Mouse (Mus musculus) embryo, embryonic 11 days (tissue): ENCODE data around the gene Myo18a.
A peak's percentile ranks its signal among the peaks of the same experiment; 100 is the strongest.

Experiments
- DNase-seq: peaks from one replicate; pipeline ENCODE4 v3.0.0-alpha.2; 2015

Gene Myo18a

DNA sequence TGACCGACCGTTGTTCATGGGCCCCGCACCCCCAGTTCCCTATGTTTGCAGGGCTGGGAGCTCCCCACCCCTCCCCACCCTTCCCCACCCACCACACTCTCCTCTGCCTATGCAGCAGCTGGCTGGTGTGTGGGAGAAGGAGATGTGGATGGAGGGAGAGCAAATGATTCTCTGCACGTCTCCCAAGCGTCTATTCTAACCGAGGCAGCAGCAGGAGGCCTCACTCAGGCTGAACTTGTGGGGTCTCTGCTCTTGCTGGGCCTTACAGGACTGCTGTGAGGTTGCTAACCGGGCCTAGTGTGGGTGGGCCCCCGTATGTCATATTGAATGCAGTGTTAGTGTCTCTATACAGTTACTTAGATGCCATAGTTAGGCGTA, 37.4 kb downstream of the Myo18a start:
- DNase-seq = no peak

DNA sequence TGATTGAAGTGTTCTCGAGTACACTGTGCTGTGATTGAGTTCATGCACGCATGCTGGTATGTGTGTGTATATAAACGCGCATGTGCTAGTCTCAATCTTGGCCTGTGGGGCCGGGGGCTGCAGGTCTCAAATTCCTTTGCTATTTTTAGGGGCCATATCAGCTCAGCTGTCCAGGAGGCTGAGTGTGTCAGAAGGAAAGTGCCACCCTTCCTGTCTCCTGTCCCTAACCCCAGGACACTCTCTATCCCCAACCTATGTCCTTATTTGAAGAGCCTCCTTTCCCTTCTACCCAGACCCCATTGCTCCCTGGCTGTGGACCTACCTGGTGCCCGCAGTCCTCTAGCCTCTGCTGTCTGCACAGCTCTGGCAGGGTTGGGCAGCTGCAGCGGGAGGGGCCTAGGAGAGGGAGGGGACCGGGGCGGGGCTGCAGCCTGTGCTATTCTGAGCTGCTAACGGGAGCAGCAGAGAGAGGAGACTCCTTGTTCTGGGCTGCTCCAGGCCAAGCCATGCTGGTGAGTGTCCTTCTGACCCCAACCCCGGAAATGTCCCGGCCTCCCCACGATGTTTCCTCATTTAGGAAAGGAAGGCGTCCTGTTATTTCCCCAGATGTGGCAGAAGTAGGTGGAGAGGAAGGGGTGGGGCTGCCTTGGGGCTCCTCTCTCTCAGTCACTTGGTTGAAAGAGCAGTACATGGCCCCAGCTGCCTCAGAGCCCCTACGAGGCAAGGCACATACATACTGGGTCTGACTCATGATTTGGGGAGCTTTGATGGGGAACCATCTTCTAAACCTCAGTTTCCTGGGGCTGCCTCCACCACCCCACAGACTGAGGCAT, 38.0 kb downstream of the Myo18a start:
- peak; percentile 56 for DNase-seq

DNA sequence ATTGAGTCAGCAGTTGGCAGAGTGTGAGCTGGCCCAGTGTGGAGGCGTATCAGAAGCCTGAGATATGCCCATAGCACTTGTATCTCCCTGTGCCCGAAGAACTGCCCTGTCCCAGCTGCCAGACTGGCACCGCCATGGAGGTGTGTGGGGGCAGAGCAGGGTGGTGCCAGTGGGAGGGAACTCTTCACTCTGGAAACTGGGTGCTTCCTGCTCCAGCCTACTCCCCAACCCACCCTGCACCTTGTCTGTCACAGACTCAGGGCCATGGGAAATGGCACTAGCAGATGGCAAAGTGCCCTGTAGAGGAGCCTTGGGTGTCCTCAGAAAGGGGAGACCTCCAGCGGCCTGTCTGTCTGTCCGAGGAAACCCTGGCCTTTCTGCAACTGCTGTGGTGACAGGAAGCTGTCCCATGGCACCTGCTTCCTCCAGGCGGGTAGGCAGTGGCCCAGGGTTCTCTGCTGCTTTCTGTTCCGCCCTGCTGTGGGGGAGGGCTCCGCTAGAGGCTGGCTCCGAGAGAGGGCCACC, 39.4 kb downstream of the Myo18a start:
- DNase-seq = no peak

DNA sequence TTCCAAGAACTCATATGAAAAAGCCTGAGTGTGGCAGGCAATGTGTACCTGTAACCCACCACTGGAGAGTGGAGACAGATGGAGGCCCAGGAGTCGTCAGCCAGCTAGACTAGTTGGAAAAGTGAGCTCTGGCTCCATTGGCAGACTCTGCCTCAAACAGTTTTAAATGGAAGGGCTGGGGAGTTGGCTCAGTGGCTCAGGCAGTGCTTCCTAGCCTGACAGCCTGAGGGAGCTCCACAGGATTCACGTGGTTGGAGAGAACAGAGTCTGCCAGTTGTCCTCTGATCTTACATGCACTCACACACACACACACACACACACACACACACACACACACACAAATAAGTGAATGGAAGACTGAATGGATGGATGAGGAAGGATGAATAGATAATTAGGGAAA, 43.2 kb downstream of the Myo18a start:
- no peak for DNase-seq

DNA sequence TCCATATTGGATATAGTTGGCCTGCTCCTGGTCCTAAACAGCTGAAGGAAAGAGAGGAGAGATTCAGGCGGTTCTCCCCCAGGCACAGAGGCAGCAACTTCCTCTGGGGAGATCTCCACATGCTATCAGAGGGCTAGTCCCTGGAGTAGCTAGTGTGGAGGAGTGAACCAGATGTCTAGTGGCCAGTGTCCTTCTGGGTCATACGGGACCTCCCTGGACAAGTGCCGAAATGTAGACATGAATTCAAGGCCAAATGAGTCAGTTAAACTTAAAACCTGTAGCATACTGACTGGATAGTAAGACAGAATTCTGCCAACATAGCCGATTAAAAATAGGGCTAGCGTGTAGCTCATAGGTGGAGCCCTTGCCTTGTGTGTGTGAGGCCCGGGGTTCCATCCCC, 43.8 kb downstream of the Myo18a start:
- no peak for DNase-seq

DNA sequence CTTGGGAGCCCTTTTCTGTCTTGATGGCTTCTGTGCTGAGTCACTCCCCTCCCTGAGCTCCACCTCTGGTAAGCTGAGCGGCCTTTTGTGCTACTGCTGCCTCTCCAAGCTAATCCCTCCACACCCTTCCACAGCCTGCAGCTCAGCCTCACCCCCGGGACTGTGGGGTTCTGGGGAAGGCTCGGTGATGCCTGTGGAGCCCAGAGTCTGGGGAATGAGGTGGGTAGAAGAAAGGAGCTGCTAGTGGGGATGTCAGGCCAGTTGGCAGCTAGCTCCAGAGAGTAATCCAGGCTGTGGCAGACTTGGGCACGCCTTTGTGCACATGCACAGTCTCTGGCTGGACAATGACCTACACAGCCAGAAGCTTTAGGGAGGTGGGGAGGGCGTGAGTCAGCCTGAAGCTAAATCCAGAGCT, 45.0 kb downstream of the Myo18a start:
- DNase-seq = no peak

DNA sequence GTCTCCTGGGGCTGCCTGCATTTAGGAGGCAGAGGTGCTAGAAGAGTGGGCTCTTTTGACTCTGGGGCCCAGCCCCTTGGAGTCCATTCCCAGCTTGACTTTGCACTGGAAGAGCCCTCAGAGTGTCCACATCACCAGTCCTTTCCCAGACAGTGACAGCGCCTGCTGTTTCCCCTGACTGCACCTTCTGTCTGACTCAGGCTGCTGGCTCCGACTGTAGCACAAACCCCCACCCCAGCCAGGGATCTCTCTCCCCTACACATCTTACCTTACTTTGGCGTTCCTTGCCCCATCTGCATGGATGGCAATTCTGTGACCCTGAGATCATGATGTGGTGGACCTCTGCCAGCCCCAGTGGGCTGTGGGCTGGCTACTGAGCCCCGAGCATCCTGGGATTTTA, 46.2 kb downstream of the Myo18a start:
- DNase-seq = no peak

DNA sequence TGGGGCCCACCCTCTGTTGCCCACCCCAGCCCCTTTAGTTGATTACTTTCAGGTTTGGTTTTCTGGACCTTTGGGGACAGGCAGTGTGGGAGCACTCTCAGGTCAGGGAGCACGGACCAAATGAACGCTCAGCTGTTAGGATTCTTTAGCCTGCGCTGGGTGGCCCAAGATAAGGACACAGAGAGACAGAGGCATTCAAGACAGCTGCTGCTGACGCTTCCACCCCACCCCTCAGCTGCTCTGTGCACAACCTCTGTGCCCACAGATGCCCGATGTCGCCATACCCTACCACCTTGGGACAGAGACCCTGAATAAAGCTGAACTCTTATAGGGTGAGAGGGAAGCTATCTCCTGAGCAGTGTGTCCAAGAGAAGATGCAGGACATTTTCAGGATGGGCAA, 47.0 kb downstream of the Myo18a start:
- no peak for DNase-seq

DNA sequence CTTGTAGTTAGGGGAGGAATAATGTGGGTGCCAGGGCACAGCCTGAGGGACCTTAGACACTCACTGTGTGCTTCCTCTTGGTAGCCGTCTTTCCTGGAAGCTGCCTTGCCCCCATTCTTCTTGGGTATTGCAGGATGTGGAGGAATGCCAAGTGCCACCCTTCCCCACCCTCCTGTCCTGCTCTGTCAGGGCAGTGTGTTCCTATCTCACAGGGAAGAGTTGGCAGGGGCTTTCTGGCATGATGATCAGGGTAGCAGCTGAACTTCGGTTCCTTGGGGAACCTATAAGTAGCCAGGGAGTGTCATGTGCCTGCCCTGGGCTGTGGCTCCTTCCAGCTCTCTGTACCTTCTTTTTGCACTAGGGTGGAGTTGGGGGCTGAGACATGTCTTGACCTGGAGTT, 50.9 kb downstream of the Myo18a start:
- no peak for DNase-seq

DNA sequence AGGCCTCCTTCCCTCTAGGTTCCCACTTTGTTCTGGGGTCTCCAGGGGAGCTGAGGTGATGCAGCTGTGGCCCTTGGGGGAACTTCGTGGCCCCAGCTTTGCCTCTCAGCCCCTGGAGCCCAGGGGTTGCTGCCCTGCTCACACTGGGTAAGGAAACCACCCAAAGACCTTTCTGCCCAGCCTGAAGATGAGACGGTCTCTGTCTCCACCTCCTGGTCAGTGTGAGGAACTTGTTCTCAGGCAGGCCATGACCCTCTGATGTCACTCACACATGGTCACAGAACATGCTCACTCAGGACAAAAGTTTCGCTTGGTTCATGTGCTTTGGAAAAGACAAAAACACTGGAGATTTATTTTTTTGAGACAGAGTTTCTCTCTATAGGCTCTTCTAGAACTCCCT, 53.0 kb downstream of the Myo18a start:
- peak; percentile 71 for DNase-seq

DNA sequence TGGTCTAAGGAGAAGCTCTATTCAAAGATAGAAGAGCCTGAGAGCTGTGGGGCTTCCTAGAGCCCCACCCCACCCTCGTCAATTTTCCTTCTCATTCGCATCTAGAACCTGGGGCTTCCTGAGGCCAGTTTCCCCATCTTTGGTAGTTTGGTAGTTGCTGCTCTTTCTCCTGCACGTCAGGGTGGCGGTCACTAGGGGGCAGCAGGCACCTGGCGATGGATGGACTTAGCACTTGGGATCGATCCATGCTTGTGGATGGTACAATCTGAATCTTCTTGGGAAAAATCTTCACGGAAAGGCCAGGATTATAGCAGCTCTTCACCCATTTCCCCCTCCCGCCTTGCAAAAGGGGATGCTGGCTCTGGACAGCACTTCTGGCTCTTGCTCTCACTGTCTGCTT, 58.6 kb downstream of the Myo18a start:
- DNase-seq = peak; percentile 54

DNA sequence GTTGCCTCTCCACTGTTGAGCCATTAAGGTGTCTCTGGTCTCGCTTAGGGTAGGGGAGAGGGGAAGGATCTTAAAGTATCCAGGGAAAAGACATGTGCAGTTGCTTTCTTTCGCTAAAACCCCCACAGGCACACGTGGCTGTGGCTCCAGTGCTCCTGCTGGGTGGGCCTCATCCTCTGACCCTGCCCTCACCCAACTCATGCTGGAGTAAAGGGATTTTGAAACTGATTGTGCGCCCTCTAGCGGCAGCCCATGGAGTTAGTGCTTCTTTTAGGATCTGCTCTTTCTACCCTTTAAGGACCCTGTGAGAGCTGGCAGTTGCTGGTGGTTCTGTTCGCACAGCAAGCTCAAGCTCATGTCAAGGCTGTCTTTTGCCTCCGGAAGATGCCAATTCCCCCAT, 59.7 kb downstream of the Myo18a start:
- DNase-seq = peak; percentile 82

DNA sequence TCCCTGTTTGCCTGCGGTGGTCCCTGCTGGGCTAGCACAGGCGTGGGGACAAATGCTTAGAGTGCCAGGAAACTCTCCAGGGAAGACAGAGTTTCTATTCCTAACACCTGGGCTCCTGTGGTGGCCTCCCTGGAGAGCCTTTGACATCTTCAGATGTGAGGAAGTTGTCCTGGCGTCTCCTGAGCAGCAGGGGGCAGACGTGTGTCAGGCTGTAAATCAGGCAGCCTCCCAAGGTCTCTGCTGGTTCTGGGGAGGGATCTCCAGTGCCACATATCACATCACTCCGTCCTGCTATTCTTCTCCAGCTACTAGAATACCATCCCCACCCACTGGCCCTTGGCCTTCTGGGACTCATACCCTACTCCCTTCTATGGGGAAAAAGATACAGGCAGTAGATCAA, 62.8 kb downstream of the Myo18a start:
- DNase-seq = peak; percentile 78

DNA sequence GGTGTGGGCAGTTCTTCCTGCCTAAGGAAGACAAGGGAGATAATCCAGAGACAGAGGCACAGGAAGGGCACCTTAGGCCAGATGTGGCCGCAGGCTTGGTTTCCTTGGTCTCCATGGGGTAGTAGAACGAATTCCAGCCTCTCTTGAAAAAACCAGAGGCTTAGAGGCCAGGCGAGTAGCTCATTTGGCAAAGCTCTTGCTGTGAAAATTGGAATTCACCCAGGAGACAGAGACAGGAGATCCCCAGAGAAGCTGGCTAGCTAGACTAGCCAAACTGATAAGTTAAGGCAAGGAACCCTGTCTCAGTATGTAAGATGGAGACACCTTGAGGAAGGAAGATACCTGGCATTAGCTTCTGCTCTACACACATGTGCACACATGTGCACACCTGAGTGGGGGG, 63.3 kb downstream of the Myo18a start:
- DNase-seq = no peak

DNA sequence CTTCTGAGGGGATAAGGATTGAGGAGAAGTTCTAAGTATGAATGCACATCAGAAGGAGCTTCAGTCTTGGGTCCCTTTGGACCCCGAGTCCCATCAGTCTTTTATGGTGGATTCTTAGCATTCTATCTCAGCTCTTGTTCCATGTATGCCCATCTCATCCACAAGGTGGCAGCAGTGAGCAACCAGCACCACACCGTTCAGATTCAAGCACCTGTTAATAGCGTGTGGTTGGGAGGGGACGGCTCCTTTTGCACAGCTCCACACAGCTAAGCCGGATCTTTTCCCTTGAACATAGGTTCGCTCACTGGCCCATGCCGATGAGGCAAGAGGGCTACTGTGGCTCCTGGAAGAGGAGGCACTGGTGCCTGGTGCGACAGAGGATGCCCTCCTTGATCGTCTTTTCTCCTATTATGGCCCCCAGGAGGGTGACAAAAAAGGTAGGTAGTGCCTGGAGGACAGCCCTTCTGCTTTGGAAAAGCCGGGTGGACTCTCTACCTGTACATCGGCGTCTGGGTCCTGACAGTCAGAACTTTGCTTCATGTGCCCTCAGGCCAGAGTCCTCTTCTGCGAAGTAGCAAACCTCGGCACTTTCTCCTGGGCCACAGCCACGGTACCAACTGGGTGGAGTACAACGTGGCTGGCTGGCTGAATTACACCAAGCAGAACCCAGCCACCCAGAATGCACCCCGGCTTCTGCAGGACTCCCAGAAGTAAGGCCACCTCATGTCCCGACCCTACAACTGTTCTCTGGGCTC, 64.4 kb downstream of the Myo18a start:
- peak; percentile 82 for DNase-seq

DNA sequence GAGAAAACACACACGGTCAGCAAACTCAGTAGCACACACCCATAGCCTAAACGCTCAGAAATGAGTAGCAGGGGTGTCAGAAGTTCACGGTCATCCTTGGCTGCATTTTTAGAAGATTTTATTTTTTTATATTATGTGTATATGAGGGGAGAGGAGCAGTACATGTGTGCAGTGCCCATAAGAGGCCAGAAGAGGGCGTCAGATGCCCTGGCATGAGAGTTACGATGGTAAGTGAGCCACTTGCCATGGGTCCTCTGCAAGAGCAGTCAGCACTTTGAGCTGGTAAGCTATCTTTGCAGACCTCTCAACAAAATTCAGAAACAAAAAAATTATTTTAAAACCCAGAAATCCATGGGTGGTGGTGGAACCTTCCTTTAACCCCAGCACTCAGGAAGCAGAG, 65.1 kb downstream of the Myo18a start:
- no peak for DNase-seq

DNA sequence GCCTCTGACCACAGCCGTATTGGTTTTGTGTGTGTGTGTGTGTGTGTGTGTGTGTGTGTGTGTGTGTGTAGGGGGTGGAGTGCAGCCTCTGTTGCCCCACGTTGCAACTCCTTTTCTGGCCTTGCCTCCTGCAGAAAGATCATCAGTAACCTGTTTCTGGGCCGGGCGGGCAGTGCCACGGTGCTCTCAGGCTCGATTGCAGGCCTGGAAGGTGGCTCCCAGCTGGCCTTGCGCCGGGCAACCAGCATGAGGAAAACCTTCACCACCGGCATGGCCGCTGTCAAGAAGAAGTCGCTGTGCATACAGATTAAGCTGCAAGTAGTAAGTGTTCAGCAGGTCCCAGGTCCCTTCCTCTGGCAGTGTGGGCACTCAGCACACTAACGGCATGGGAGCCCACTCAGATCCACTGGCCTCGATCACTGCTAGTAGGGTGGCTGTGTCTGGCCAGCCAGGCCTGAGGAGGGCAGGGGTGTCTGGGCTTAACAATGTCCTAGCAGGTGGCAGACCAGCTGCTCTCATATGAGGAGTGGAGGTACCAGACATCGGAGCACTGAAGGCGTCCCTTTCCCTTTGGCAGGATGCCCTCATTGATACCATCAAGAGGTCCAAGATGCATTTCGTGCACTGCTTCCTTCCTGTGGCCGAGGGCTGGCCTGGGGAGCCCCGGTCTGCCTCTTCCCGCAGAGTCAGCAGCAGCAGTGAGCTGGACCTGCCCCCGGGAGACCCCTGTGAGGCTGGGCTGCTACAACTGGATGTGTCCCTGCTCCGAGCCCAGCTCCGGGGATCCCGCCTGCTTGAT, 66.2 kb downstream of the Myo18a start:
- no peak for DNase-seq

DNA sequence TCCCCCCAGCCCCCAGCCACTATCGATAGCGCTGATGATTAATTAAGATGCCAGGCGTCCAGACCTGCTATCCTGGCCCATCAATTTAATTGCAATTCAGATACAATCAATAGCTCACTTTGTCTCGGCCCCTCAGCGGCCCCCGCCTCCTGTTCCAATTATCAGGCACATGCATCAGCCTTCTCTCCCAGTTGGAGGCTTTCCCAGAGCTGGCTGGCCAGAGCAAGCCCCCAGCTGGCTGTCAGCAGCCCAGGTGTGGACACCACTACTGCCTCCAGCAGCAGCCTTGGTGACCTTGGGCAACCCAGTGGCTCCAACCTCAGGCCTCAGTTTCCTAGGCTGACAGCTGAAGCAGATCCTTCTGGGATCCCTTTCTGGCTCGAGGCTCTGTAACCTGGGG, 67.8 kb downstream of the Myo18a start:
- DNase-seq = no peak

DNA sequence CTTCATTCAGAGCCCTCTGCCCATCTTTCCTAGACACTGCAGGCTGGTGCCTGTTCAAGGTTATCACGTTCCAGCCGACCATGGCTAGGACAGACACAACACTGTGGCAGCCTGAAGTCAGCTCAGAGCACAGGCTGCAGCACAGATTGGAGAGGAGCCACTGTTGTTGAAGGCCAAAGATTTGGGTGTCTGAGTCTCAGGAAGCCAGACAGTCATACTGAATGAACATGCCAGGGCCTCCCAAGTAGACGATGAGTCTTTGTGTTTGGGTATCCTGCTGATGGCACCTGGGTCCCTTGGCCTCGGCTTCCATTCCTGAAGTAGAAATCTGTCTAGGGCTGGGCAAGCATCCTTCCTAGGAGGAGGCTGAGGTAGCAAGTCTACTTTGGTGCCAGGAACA, 69.5 kb downstream of the Myo18a start:
- no peak for DNase-seq

DNA sequence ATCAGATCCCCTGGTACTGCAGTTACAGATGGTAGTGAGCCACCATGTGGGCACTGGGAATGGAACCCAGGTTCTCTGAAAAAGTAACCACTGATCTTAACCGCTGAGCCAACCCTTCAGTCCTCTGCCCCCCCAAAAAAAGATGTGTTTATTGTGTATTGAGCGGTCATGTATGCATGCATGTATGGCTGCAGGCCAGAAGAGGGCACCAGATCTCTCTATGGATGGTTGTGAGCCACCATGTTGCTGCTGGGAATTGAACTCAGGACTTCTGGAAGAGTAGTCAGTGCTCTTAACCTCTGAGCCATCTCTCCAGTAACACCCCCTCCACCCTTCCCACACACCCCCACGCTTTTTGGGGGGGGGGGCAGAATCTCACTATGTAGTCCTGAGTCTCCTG, 72.1 kb downstream of the Myo18a start:
- DNase-seq = no peak

DNA sequence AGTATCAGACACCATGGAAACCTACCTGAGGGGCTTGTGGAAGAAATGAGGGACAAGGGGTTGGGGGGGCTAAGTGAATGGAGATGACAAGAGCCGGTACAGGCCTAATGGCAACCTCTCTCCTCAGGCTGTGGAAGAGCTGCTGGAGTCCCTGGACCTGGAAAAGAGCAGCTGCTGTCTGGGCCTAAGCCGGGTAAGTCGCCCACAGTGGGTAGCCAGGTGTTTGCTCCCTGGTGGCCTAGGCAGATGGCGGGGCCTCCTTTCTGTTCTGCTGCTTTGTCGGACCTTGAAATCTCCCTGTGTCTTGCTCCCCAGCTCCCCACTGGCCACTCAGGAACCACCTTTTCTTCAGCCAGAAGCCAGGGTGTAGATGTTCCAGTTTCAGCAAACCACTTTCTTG, 73.2 kb downstream of the Myo18a start:
- DNase-seq = no peak

DNA sequence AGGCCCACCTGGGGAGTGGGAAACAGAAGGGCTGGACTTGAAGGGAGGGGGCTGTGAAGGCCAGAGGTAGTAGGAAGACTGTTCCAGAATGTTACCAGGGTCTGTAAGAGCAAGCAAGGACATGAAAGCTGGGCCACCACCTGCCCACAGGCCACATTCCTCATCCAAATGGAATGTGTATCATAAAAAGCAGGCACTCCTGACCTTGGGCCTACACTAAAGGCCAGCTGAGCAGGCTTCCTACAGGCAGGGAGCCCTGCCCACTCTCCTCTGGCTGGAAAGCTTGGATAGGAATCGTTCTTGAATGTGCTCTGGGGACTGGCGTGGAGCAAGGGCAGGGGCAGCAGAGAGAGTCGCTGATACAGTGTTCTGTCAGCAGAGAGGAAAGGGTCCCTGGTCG, 73.7 kb downstream of the Myo18a start:
- DNase-seq = no peak

DNA sequence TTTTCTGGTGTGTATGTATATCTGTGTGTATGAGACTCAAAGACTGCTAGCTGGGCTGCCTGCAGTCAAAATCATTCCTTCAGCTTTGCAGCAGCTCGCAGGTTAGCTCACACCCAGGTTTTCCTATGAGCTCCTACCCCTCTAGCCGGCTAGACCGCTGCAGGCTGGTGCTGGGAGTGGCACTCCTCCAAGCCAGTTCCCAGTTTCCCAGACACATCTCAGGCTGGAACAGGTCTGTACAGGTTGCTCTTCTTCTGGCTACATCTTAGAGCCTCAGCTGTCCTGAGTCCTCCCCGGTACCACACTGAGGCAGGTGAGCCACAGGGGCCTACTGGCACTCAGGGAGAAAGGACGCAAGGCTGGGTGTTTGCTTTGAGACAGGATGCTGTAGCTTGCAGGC, 74.8 kb downstream of the Myo18a start:
- DNase-seq = no peak
